Mouse (Mus musculus): ENCODE measurements around the gene Sema3g. TPM values are rescaled to one million over a fixed set of nuclear protein-coding genes. Genes with fewer than 3 reads are reported as not detected.
A peak's percentile ranks its signal among the peaks of the same experiment; 100 is the strongest.

Gene Sema3g
- total and polyA plus RNA-seq, 3 experiments: 0.11 TPM; not detected in 2

DNA sequence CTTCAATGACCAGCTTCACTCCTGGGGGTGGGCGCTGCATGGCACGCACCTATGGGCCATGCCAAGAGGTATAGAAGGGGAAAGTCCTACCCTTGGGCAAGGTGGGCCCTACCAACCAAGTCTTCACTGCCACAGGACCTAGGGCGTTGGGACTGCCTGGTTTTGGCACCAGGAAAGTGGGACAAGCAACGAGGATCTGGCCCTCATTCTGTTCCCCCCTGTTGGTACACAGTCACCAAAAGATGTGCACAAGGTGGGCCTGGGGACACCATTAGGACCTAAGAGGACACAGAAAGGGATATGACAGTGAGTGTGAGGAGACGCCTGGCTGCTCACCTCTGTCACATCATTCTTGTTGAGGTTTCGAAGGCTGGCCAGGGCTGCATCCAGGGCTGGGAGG, 53.5 kb downstream of the Sema3g start:
- TF ChIP-seq GATA2 (IDR thresholded peaks at IDR 0.05; ENCODE audit: borderline replicate concordance, low read depth, low read length): no peak
- TF ChIP-seq GATA1 (IDR thresholded peaks at IDR 0.05; ENCODE audit: borderline replicate concordance, low read length): no peak
- no peak for TF ChIP-seq CTCF (IDR thresholded peaks at IDR 0.05; ENCODE audit: low read depth, low read length)
- TF ChIP-seq TAL1 (conservative IDR thresholded peaks at IDR 0.05; ENCODE audit: low read depth, low read length): no peak
- no peak for TF ChIP-seq POLR2AphosphoS5 (IDR thresholded peaks at IDR 0.05; ENCODE audit: insufficient replicate concordance, low read depth, low read length)

DNA sequence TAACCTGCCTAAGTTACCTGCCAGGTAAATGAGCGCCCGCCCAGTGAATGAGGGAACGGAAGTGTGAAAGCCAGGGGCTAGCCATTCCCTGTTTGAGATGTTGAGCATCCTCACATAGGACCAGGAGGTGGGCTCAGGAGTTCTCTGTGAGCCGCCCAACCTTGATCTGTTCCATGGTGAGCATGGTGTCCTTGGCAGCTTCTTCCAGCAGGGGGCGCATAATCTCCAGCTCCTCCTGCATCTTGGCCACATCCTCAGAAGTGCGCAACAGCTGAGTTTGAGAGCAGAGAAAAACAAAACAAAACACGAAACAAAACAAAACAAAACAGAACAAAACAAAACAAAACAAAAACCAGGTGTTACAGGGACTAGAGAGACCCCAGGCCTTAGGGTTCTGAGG, 54.5 kb downstream of the Sema3g start:
- Histone ChIP-seq H3K27me3 (ENCODE audit: insufficient read depth, low read length) (peaks cover 57% of the 10 kb centered on the region), H3K9me3 (replicated peaks) (no peaks in the 10 kb centered on the region), H3K4me3 (ENCODE audit: low read depth, low read length) (no peak overlapping the region), H3K4me1 (ENCODE audit: insufficient read depth, low read depth, low read length) (peaks cover 4% of the 10 kb centered on the region; the same call in 1 of the 2 replicates), H3K36me3 (replicated peaks) (no peaks in the 10 kb centered on the region)
- ATAC-seq (ENCODE audit: extremely low read depth, insufficient number of reproducible peaks, low FRiP score, poor library complexity, severe bottlenecking) (peak; percentile 34; the same call in 1 of the 2 replicates), DNase-seq (ENCODE audit: low spot score) (peak; percentile 70)
- TF ChIP-seq CTCF (IDR thresholded peaks at IDR 0.05; ENCODE audit: low read depth, low read length) (peak; percentile 86), TAL1 (conservative IDR thresholded peaks at IDR 0.05; ENCODE audit: low read depth, low read length) (no peak)

More for the DNA sequence above, 53.5 kb downstream of the Sema3g start:
- H3K9me3 ChIP-seq (replicated peaks): no peaks in the 10 kb centered on the region
- DNase-seq (ENCODE audit: low spot score): no peak
- no peak overlapping the region for H3K4me3 ChIP-seq (ENCODE audit: low read depth, low read length)
- peaks cover 62% of the 10 kb centered on the region for H3K27me3 ChIP-seq (ENCODE audit: insufficient read depth, low read length)
- no peak for ATAC-seq (ENCODE audit: extremely low read depth, insufficient number of reproducible peaks, low FRiP score, poor library complexity, severe bottlenecking)
- H3K36me3 ChIP-seq (replicated peaks): no peaks in the 10 kb centered on the region
- H3K4me1 ChIP-seq (ENCODE audit: insufficient read depth, low read depth, low read length): peaks cover 4% of the 10 kb centered on the region; the same call in 1 of the 2 replicates

Other genes starting within 250 kb of the Sema3g start
- gene Glt8d1, start 216.5 kb upstream of the Sema3g start, total RNA-seq (2014; fragmentation: Nextera tagmentation): 48.8 and 53.6 TPM in 2 replicates
- 23.7 and 34.4 TPM in 2 replicates for gene Glt8d1, start 216.5 kb upstream of the Sema3g start, total RNA-seq (2017)
- gene Glt8d1, start 216.5 kb upstream of the Sema3g start, polyA plus RNA-seq (2012): 4.5 and 4.7 TPM in 2 replicates
- 124 and 129 TPM in 2 replicates for gene Spcs1, start 216.2 kb upstream of the Sema3g start, total RNA-seq (2014; fragmentation: Nextera tagmentation)
- 169 and 173 TPM in 2 replicates for gene Spcs1, start 216.2 kb upstream of the Sema3g start, total RNA-seq (2017)
- 17.7 TPM in 2 replicates for gene Spcs1, start 216.2 kb upstream of the Sema3g start, polyA plus RNA-seq (2012)
- 144 and 168 TPM in 2 replicates for gene Pbrm1, start 198.7 kb upstream of the Sema3g start, total RNA-seq (2014; fragmentation: Nextera tagmentation)
- gene Pbrm1, start 198.7 kb upstream of the Sema3g start, total RNA-seq (2017): 51.4 and 61.2 TPM in 2 replicates
- 11.9 and 15.3 TPM in 2 replicates for gene Pbrm1, start 198.7 kb upstream of the Sema3g start, polyA plus RNA-seq (2012)
- gene Gnl3, start 198.7 kb upstream of the Sema3g start, total RNA-seq (2014; fragmentation: Nextera tagmentation): 376 and 398 TPM in 2 replicates
- 271 and 308 TPM in 2 replicates for gene Gnl3, start 198.7 kb upstream of the Sema3g start, total RNA-seq (2017)
- 21.8 and 37.9 TPM in 2 replicates for gene Gnl3, start 198.7 kb upstream of the Sema3g start, polyA plus RNA-seq (2012)
- gene Smim4, start 88.9 kb upstream of the Sema3g start, total RNA-seq (2014; fragmentation: Nextera tagmentation): 32.1 and 36.7 TPM in 2 replicates
- gene Smim4, start 88.9 kb upstream of the Sema3g start, total RNA-seq (2017): 167 and 173 TPM in 2 replicates
- gene Smim4, start 88.9 kb upstream of the Sema3g start, polyA plus RNA-seq (2012): 71.4 and 93.4 TPM in 2 replicates
- 213 and 233 TPM in 2 replicates for gene Nt5dc2, start 86.8 kb upstream of the Sema3g start, total RNA-seq (2014; fragmentation: Nextera tagmentation)
- 136 and 175 TPM in 2 replicates for gene Nt5dc2, start 86.8 kb upstream of the Sema3g start, total RNA-seq (2017)
- 381 and 572 TPM in 2 replicates for gene Nt5dc2, start 86.8 kb upstream of the Sema3g start, polyA plus RNA-seq (2012)
- gene Stab1, start 49.2 kb upstream of the Sema3g start, total RNA-seq (2014; fragmentation: Nextera tagmentation): not detected in 2 replicates
- 0.44 and 0.52 TPM in 2 replicates for gene Stab1, start 49.2 kb upstream of the Sema3g start, total RNA-seq (2017)
- gene Stab1, start 49.2 kb upstream of the Sema3g start, polyA plus RNA-seq (2012): not detected in 2 replicates
- 3.3 TPM in 1 of 2 replicates, not detected in the other for gene Tnnc1, start 9.5 kb upstream of the Sema3g start, total RNA-seq (2014; fragmentation: Nextera tagmentation)
- 1.1 TPM in 1 of 2 replicates, not detected in the other for gene Tnnc1, start 9.5 kb upstream of the Sema3g start, total RNA-seq (2017)
- gene Tnnc1, start 9.5 kb upstream of the Sema3g start, polyA plus RNA-seq (2012): 0.08 TPM in 1 of 2 replicates, not detected in the other
- 287 and 312 TPM in 2 replicates for gene Nisch, start 914 bp upstream of the Sema3g start, total RNA-seq (2014; fragmentation: Nextera tagmentation)
- gene Nisch, start 914 bp upstream of the Sema3g start, total RNA-seq (2017): 83.8 and 87.1 TPM in 2 replicates
- gene Nisch, start 914 bp upstream of the Sema3g start, polyA plus RNA-seq (2012): 173 and 201 TPM in 2 replicates
- 11.7 and 13.2 TPM in 2 replicates for gene Phf7, start 33.5 kb downstream of the Sema3g start, total RNA-seq (2014; fragmentation: Nextera tagmentation)
- 5.8 and 6.5 TPM in 2 replicates for gene Phf7, start 33.5 kb downstream of the Sema3g start, total RNA-seq (2017)
- 1.7 and 1.9 TPM in 2 replicates for gene Phf7, start 33.5 kb downstream of the Sema3g start, polyA plus RNA-seq (2012)
- 26.4 and 47.0 TPM in 2 replicates for gene Bap1, start 33.6 kb downstream of the Sema3g start, total RNA-seq (2014; fragmentation: Nextera tagmentation)
- gene Bap1, start 33.6 kb downstream of the Sema3g start, total RNA-seq (2017): 42.5 and 45.9 TPM in 2 replicates
- 65.7 and 66.3 TPM in 2 replicates for gene Bap1, start 33.6 kb downstream of the Sema3g start, polyA plus RNA-seq (2012)
- gene Dnah1, start 106.0 kb downstream of the Sema3g start, total RNA-seq (2014; fragmentation: Nextera tagmentation): not detected in 2 replicates
- under 0.01 TPM in 2 replicates for gene Dnah1, start 106.0 kb downstream of the Sema3g start, total RNA-seq (2017)
- not detected in 2 replicates for gene Dnah1, start 106.0 kb downstream of the Sema3g start, polyA plus RNA-seq (2012)
- 46.9 and 72.7 TPM in 2 replicates for gene Capn7, start 118.8 kb downstream of the Sema3g start, total RNA-seq (2014; fragmentation: Nextera tagmentation)
- 62.5 and 66.6 TPM in 2 replicates for gene Capn7, start 118.8 kb downstream of the Sema3g start, total RNA-seq (2017)
- gene Capn7, start 118.8 kb downstream of the Sema3g start, polyA plus RNA-seq (2012): 6.2 and 6.6 TPM in 2 replicates
- not detected in 2 replicates for gene Sh3bp5, start 218.2 kb downstream of the Sema3g start, total RNA-seq (2014; fragmentation: Nextera tagmentation)
- gene Sh3bp5, start 218.2 kb downstream of the Sema3g start, total RNA-seq (2017): 0.23 and 0.33 TPM in 2 replicates
- gene Sh3bp5, start 218.2 kb downstream of the Sema3g start, polyA plus RNA-seq (2012): 0.22 and 0.37 TPM in 2 replicates

Measured in G1E (cell line).